Comparison of ENCODE assay signal across 9 mouse cellular contexts in the genomic region with DNA sequence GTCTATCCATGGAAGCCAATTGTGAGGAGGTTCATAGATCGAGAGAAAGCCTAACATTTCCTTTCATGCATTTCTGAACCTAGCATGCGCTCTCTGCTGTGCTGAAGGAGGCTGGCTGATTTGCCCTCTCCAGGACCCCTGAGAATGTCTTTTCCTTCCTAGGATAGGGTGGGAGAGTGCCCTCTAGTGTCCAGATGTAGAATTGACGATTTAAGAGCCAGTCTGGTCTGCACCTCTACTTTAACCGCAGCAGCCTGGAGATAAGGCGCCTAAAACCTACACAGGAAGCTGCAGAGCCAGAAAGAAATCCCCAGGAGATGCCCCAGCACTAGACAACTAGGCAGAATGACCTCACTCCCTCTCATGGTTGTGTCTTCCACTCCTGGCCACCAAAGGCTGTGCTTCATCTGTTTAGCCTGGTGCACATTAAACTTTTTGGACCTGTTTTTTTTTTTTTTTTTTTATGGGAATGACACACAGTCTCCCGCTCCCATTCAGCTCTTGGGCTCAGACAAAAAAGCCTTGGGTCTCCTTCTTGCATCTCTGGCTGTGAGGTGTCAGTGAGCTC. TPM values are rescaled to one million over a fixed set of nuclear protein-coding genes. Genes with fewer than 3 reads are reported as not detected.
DNase-seq lines count a peak whose midpoint lies in the region; ATAC-seq lines count a peak whose summit lies in the region.
"Had no signal": no experiment of that assay in that cellular context is flagged by ENCODE, and none has a peak within 500 bp of the region (broad histone marks: within the 10 kb centered on the region; RNA-seq: fewer than 3 reads in every experiment).

No protein-coding gene starts in this region.

- H3K4me1 ChIP-seq in neural tube, embryonic 15.5 days, result peaks cover 41% of the 10 kb centered on the region

- DNase-seq in cerebellum, adult 18-20 months, result peak; percentile 62
- DNase-seq in neural tube, embryonic 10.5 days (ENCODE audit: extremely low spot score, low spot score), result peak; percentile 50
- DNase-seq in embryo, embryonic 9.5 days (ENCODE audit: extremely low spot score), result peak; percentile 79
- DNase-seq in kidney, adult 8-10 months, result peak; percentile 60 to 61
- peak; percentile 49 to 56 for DNase-seq in thymus, postnatal 36 days

- no peaks in the 10 kb centered on the region for H3K36me3 ChIP-seq in neural tube, embryonic 15.5 days

- H3K27ac ChIP-seq in neural tube, embryonic 15.5 days (replicated peaks), result no peak overlapping the region

- H3K27me3 ChIP-seq in neural tube, embryonic 15.5 days (replicated peaks), result peaks cover 39% of the 10 kb centered on the region

- H3K9ac ChIP-seq in neural tube, embryonic 15.5 days (replicated peaks), result no peak overlapping the region

- no peak for ATAC-seq in cerebellum, adult (ENCODE audit: insufficient number of reproducible peaks, low FRiP score, low TSS enrichment)
- no peak for ATAC-seq in neural tube, embryonic 15.5 days (ENCODE audit: low FRiP score)
- ATAC-seq in megakaryocyte progenitor cell, adult 5-6 weeks (replicated peaks; ENCODE audit: poor library complexity), result peak; percentile 73

- no peak overlapping the region for H3K4me2 ChIP-seq in neural tube, embryonic 15.5 days

- WGBS in neural tube, embryonic 15.5 days, result 13% methylated on average over 6 of the region's 6 CpGs

- no peak overlapping the region for H3K4me3 ChIP-seq in neural tube, embryonic 15.5 days (replicated peaks)

- no peaks in the 10 kb centered on the region for H3K9me3 ChIP-seq in neural tube, embryonic 15.5 days (replicated peaks)

RNA-seq across cellular contexts. Expression of a gene that starts 2.4 kb away (rescaled TPM):
- 31.6 and 37.6 TPM in 2 replicates for polyA plus RNA-seq in neural tube, embryonic 15.5 days (2015; fragmentation: Nextera tagmentation; extraction: Ambion mirVana)
- 11.1 and 12.0 TPM in 2 replicates for total RNA-seq in megakaryocyte progenitor cell, adult 5-6 weeks (2015)
- 17.8 and 23.1 TPM in 2 replicates for total RNA-seq in megakaryocyte progenitor cell, adult 5-6 weeks (2017)

RNA-seq across cellular contexts. Expression of a gene that starts 7.6 kb away (rescaled TPM):
- 2.5 and 3.7 TPM in 2 replicates for polyA plus RNA-seq in neural tube, embryonic 15.5 days (2015; fragmentation: Nextera tagmentation; extraction: Ambion mirVana)
- not detected in 2 replicates for total RNA-seq in megakaryocyte progenitor cell, adult 5-6 weeks (2015)
- total RNA-seq in megakaryocyte progenitor cell, adult 5-6 weeks (2017), result not detected in 2 replicates

RNA-seq across cellular contexts. Expression of a gene that starts 26.4 kb away (rescaled TPM):
- 13.7 and 16.3 TPM in 2 replicates for polyA plus RNA-seq in neural tube, embryonic 15.5 days (2015; fragmentation: Nextera tagmentation; extraction: Ambion mirVana)
- total RNA-seq in megakaryocyte progenitor cell, adult 5-6 weeks (2015), result not detected in 2 replicates
- total RNA-seq in megakaryocyte progenitor cell, adult 5-6 weeks (2017), result not detected in 2 replicates

RNA-seq across cellular contexts. Expression of a gene that starts 27.8 kb away (rescaled TPM):
- polyA plus RNA-seq in neural tube, embryonic 15.5 days (2015; fragmentation: Nextera tagmentation; extraction: Ambion mirVana), result 1.4 and 1.7 TPM in 2 replicates
- not detected in 2 replicates for total RNA-seq in megakaryocyte progenitor cell, adult 5-6 weeks (2015)
- total RNA-seq in megakaryocyte progenitor cell, adult 5-6 weeks (2017), result not detected in 2 replicates

RNA-seq across cellular contexts. Expression of a gene that starts 30.4 kb away (rescaled TPM):
- 2.2 and 2.9 TPM in 2 replicates for polyA plus RNA-seq in neural tube, embryonic 15.5 days (2015; fragmentation: Nextera tagmentation; extraction: Ambion mirVana)
- total RNA-seq in megakaryocyte progenitor cell, adult 5-6 weeks (2015), result not detected in 2 replicates
- total RNA-seq in megakaryocyte progenitor cell, adult 5-6 weeks (2017), result not detected in 2 replicates
- total RNA-seq: layer of hippocampus, postnatal 25 days had no signal
